Mouse (Mus musculus) thymus, adult 2 months (tissue): ENCODE data around the gene Slc35e3.

Experiments
- CTCF ChIP-seq: fragments of 200-500 bp; IDR thresholded peaks from 2 replicates; pipeline ENCODE4 v1.5.1; 2012; ENCODE audit warnings: mild to moderate bottlenecking, control low read depth, low read length, moderate library complexity, borderline replicate concordance; ENCODE audit not compliant: control insufficient read depth, poor library complexity, insufficient read depth; ENCODE audit errors: extremely low read depth
- POLR2A ChIP-seq: fragments of 200-500 bp; IDR thresholded peaks from 2 replicates; pipeline ENCODE4 v1.6.1; 2012; ENCODE audit warnings: mild to moderate bottlenecking, low read length, control low read depth, moderate library complexity; ENCODE audit not compliant: control insufficient read depth, poor library complexity, insufficient read depth; ENCODE audit errors: extremely low read depth

DNA sequence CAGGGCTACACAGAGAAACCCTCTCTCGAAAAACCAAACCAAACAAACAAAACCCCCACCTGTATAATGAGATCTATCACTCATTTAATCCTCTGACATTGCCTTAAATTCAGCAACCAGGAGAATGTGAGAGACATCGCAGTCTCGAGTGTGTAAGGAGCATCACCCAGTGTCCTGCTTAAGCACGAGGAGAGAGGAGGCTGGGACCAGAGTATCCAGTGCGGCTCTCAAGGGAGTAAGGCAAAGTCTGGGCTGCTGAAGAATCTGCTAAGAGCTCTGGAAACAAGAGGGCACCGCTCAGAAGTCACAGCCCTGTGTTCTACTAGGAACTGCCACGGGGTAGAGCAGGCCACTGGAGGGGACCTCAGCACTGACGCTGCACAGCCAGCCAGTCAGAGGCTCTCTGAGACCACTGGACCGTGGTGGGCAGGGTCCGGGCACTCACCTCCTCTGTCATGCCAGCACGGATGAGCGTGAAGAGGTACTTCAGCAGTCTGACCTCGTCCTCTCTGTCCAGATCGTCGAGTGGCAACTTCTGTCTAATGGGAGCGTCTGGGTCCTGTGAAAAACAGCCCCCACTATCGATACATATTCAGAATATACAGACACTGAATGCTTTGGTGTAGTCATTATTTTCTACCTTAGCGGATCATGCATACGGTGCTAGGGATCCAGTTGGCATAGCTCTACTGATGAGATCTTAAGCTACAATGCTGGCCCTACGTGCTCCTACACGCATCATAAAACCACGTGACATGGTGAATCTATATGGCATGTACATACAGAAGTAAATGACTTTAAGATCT, 28.0 kb upstream of the Slc35e3 start:
- TF ChIP-seq CTCF, result no peak
- TF ChIP-seq POLR2A, result no peak
